Mouse (Mus musculus): ENCODE measurements around the gene Sgip1. TPM values are rescaled to one million over a fixed set of nuclear protein-coding genes. Genes with fewer than 3 reads are reported as not detected.

The Sgip1 gene
- 7.3 and 7.9 TPM in 2 replicates for polyA plus RNA-seq (2015; fragmentation: Nextera tagmentation; extraction: Ambion mirVana)

DNA sequence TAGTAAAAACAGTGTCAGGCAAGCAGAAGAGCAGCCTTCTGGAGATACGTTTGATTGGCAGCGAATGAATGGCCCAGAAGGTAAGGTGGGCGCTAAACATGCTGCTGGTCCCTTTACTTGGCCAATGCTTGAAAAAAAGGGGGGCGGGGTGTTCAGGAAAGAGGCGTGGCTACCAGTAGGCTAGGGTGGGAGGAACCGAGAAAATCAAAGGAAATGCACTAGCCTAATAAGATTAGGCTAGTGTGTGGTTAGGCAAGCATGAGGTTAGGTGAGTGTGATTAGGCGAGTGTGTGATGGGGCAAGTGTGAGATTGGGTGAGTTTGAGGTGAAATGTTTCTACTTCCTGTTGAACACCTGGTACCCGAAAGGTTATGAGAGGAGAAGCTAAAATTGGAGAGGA is at the start of gene Sgip1:
Gene Sgip1, plus strand, starts transcription at position 11 of the 400 bp plus-strand sequence.
- Histone ChIP-seq H3K9me3 (replicated peaks) (no peaks in the 10 kb centered on the region), H3K4me1 (no peaks in the 10 kb centered on the region), H3K36me3 (no peaks in the 10 kb centered on the region), H3K4me3 (replicated peaks) (no peak within 1 kb of the TSS), H3K27ac (replicated peaks) (no peak within 1 kb of the TSS), H3K27me3 (no peaks in the 10 kb centered on the region), H3K9ac (no peak within 1 kb of the TSS), H3K4me2 (replicated peaks) (no peak within 1 kb of the TSS)
- WGBS = 61% methylated on average over 8 of the region's 8 CpGs
- ATAC-seq (ENCODE audit: insufficient number of reproducible peaks, low FRiP score, low TSS enrichment, low read depth) = no peak

DNA sequence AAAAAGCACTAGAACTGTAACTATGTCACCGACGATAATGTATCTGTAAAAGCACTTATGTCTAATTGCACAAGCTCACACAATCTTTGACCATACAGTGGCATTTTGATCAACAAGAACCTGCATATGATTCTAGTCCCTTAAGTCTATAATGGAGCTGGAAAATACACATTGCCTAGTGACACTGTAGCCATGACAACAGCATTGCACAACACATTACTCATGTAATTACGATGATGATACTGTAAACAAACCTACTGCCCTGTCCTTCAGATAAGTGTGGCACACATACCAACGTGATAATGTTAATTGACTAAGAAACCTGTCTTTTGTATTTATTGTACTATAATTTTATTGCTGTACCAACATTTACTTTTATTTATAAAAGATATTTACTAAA is 49.7 kb upstream of the Sgip1 start:
- no peak for ATAC-seq (ENCODE audit: insufficient number of reproducible peaks, low FRiP score, low TSS enrichment, low read depth)
- Histone ChIP-seq H3K9ac (no peak overlapping the region), H3K4me2 (replicated peaks) (no peak overlapping the region), H3K36me3 (no peaks in the 10 kb centered on the region), H3K27ac (replicated peaks) (no peak overlapping the region), H3K27me3 (no peaks in the 10 kb centered on the region), H3K4me1 (no peaks in the 10 kb centered on the region), H3K4me3 (replicated peaks) (no peak overlapping the region), H3K9me3 (replicated peaks) (no peaks in the 10 kb centered on the region)
- WGBS = 65% methylated on average over 4 of the region's 4 CpGs

DNA sequence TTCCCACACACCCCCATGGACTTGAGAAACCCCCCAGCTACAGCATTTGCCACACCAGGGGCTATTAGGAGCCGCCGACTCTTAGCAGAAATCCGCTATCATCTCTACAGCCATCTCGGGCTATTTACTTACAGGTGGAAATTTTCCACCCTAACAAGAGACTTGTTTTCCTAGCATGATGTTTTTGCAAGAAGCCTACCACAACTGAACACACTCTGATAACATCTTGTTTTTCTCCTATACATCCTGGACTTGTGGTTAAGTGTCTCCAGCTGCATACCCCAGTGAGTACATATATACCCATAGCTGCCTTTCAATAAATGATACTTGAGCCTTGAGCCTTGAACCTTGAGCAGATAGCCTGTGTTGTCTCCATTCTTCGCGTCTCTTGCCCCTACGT is 43.1 kb upstream of the Sgip1 start:
- WGBS = 95% methylated on average over 7 of the region's 7 CpGs
- Histone ChIP-seq H3K9ac (no peak overlapping the region), H3K27ac (replicated peaks) (no peak overlapping the region), H3K4me3 (replicated peaks) (no peak overlapping the region), H3K4me2 (replicated peaks) (no peak overlapping the region), H3K27me3 (no peaks in the 10 kb centered on the region), H3K9me3 (replicated peaks) (no peaks in the 10 kb centered on the region), H3K4me1 (no peaks in the 10 kb centered on the region), H3K36me3 (no peaks in the 10 kb centered on the region)
- ATAC-seq (ENCODE audit: insufficient number of reproducible peaks, low FRiP score, low TSS enrichment, low read depth) = no peak

DNA sequence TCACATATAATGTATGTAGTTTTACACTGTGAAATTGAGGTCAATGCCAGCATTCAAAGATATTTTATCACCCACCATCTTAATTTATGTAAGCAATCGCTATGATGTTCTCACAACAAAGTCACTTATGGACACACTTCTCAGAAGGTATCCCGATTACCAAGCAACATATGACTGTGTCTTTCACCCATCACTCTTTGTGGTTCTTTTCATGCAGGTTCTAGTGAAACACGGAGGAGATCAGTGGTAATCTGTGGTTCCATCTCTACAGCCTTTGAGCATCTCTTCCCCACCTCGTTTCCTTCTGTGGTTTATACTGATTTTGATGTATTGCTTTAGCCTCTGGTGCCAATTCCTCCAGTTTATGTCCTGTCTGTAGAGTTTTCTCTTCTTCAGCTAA is 29.4 kb upstream of the Sgip1 start:
- Histone ChIP-seq H3K36me3 (no peaks in the 10 kb centered on the region), H3K4me3 (replicated peaks) (no peak overlapping the region), H3K27ac (replicated peaks) (no peak overlapping the region), H3K9ac (no peak overlapping the region), H3K4me1 (no peaks in the 10 kb centered on the region), H3K9me3 (replicated peaks) (no peaks in the 10 kb centered on the region), H3K27me3 (no peaks in the 10 kb centered on the region), H3K4me2 (replicated peaks) (no peak overlapping the region)
- ATAC-seq (ENCODE audit: insufficient number of reproducible peaks, low FRiP score, low TSS enrichment, low read depth) = no peak
- 80% methylated on average over 4 of the region's 4 CpGs for WGBS

DNA sequence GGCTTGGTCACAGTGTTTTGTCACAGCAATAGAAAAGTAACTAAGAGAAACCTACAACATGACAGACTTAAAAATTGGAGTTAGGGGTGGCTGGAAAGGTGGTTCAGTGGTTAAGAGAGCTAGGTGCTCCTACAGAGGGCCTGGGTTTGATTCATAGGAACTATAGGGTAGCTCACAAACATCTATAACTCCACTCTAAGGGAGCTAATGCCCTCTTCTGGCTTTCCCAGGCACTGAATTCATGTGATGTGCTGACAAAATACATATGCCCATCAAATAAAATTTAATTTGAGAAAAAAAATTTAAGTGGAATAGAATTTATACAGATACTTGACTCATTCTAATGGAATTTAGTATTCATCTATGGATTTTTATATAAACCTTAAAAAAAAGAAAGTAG is 25.6 kb upstream of the Sgip1 start:
- no peak overlapping the region for H3K4me2 ChIP-seq (replicated peaks)
- no peak overlapping the region for H3K9ac ChIP-seq
- ATAC-seq (ENCODE audit: insufficient number of reproducible peaks, low FRiP score, low TSS enrichment, low read depth) = no peak

DNA sequence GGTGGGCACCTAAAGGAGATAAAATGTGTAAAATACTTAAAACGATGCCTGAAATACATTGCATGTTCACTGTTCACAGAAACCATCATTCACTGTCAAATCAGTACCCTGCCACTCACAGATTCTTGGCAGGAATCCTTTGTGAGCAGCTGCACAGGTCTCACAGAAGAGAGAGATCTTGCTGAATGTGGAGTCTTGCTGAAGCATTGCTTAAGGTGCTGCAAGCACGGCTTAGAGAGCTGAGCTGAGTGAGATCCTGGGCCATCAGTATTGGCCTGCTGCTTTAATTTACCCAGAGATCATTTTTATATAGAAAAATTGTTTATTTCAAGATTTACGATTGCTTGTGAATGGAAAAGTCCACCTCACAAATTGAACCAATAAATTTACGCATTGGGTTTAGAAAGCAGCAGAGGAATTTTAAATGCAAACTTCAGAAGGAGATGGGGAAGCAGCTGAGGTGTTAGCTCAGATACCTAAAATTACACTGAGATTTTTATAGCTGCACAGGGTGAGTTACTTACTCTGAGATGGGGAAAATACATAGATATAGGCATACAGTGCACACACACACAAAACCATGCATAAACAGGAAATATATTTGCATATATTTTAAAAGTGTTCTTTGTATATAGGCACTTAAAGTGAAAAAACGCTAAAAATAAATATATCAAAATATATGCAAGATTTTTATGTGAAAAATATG is 23.8 kb upstream of the Sgip1 start:
- H3K9ac ChIP-seq = no peak overlapping the region

More for the DNA sequence above, 25.6 kb upstream of the Sgip1 start:
- Histone ChIP-seq H3K27ac (replicated peaks) (no peak overlapping the region), H3K36me3 (no peaks in the 10 kb centered on the region), H3K9me3 (replicated peaks) (no peaks in the 10 kb centered on the region), H3K27me3 (no peaks in the 10 kb centered on the region), H3K4me3 (replicated peaks) (no peak overlapping the region), H3K4me1 (no peaks in the 10 kb centered on the region)

DNA sequence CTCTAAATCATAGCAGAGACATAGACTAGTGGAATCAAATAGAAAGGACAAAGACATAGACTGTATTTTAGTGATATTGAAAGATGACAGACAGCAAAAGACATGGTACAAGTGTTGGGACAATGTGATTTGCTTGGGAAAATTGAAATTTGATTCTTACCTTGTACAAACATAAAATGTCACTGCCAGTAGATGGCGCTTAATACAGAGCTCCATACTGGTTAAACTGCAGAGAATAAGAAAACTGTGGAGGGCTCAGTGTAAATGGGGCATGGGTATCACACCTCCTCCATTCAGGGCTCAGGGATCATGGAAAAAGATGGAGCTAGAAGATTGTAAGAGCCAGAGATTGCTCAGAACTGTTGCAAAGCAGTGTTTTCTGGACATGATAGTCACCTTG is 21.6 kb upstream of the Sgip1 start:
- Histone ChIP-seq H3K4me1 (no peaks in the 10 kb centered on the region), H3K4me2 (replicated peaks) (no peak overlapping the region), H3K27ac (replicated peaks) (no peak overlapping the region), H3K9ac (no peak overlapping the region), H3K36me3 (no peaks in the 10 kb centered on the region), H3K4me3 (replicated peaks) (no peak overlapping the region), H3K9me3 (replicated peaks) (no peaks in the 10 kb centered on the region), H3K27me3 (no peaks in the 10 kb centered on the region)
- no peak for ATAC-seq (ENCODE audit: insufficient number of reproducible peaks, low FRiP score, low TSS enrichment, low read depth)
- WGBS = 11% methylated on average over 1 of the region's 1 CpGs

More for the DNA sequence above, 23.8 kb upstream of the Sgip1 start:
- Histone ChIP-seq H3K4me3 (replicated peaks) (no peak overlapping the region), H3K9me3 (replicated peaks) (no peaks in the 10 kb centered on the region), H3K27me3 (no peaks in the 10 kb centered on the region), H3K4me2 (replicated peaks) (no peak overlapping the region), H3K27ac (replicated peaks) (no peak overlapping the region), H3K4me1 (no peaks in the 10 kb centered on the region), H3K36me3 (no peaks in the 10 kb centered on the region)
- WGBS = 76% methylated on average over 5 of the region's 5 CpGs
- ATAC-seq (ENCODE audit: insufficient number of reproducible peaks, low FRiP score, low TSS enrichment, low read depth) = no peak

DNA sequence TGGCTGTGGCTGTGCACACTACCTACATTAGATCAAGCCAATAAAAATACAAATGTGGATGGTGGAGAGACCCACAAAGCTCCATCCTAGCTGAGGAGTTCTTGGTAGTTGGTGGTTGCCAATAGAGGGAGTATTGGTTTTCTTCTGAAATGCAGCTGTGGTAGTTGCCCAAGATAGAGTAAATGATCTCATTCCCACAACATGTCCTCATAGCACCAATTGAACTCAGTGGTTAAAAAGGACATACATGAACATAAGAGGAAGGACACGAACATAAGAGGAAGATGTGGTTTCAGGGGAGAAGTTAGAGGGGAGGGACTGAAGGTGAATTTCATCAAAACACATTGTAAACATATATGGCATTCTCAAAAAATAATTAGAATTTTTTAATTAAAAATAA is 21.1 kb upstream of the Sgip1 start:
- ATAC-seq (ENCODE audit: insufficient number of reproducible peaks, low FRiP score, low TSS enrichment, low read depth) = no peak
- no peaks in the 10 kb centered on the region for H3K27me3 ChIP-seq
- no peak overlapping the region for H3K9ac ChIP-seq
- no peaks in the 10 kb centered on the region for H3K36me3 ChIP-seq
- no peaks in the 10 kb centered on the region for H3K9me3 ChIP-seq (replicated peaks)
- no peak overlapping the region for H3K4me2 ChIP-seq (replicated peaks)
- H3K4me1 ChIP-seq = no peaks in the 10 kb centered on the region
- H3K4me3 ChIP-seq (replicated peaks) = no peak overlapping the region
- 66% methylated on average over 1 of the region's 1 CpGs for WGBS
- no peak overlapping the region for H3K27ac ChIP-seq (replicated peaks)

DNA sequence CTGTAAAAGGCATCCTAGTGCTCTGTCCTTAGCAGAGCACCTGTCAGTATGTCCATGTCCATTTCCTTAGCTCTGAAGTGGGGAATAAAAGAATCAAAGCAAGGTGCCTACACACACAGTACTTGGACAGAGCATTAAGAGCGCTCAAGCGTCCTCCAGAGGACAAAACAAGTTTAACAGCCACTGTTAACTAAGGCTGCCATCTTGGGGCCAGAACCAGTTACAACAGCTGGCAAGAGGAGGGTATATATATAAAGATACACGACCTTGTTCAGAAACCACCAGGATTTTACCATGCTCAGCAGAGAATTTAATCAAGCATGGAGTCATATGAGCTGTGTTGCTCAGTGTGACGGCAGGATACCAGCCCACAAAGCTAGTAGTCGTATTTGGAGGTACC is 16.7 kb upstream of the Sgip1 start:
- no peaks in the 10 kb centered on the region for H3K4me1 ChIP-seq
- no peak overlapping the region for H3K9ac ChIP-seq
- H3K27me3 ChIP-seq = no peaks in the 10 kb centered on the region
- no peaks in the 10 kb centered on the region for H3K9me3 ChIP-seq (replicated peaks)
- H3K4me3 ChIP-seq (replicated peaks) = no peak overlapping the region
- no peak overlapping the region for H3K4me2 ChIP-seq (replicated peaks)
- no peak for ATAC-seq (ENCODE audit: insufficient number of reproducible peaks, low FRiP score, low TSS enrichment, low read depth)
- H3K27ac ChIP-seq (replicated peaks) = no peak overlapping the region
- 70% methylated on average over 5 of the region's 5 CpGs for WGBS
- no peaks in the 10 kb centered on the region for H3K36me3 ChIP-seq

DNA sequence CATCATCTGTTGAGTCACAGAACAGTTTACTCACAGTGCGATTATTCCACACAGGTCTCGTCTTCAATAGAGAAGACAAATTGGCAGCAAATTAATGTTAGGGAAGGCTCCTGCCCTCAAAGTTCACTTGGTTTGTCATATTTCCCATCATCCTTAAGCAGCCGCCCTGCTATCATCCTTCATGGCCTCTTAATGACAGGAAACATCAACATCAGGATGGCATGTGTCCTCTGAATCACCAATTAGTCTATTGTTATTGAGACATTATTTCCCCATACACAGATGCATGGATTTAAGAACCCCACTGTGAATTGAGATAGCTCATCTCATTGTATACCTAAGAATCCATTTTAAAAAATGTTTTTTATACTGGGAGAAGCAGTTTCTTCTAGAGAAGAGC is 10.1 kb upstream of the Sgip1 start:
- Histone ChIP-seq H3K27ac (replicated peaks) (no peak overlapping the region), H3K27me3 (no peaks in the 10 kb centered on the region), H3K36me3 (no peaks in the 10 kb centered on the region), H3K9ac (no peak overlapping the region), H3K9me3 (replicated peaks) (no peaks in the 10 kb centered on the region), H3K4me2 (replicated peaks) (no peak overlapping the region), H3K4me3 (replicated peaks) (no peak overlapping the region), H3K4me1 (no peaks in the 10 kb centered on the region)
- ATAC-seq (ENCODE audit: insufficient number of reproducible peaks, low FRiP score, low TSS enrichment, low read depth) = no peak
- WGBS = 83% methylated on average over 3 of the region's 3 CpGs

DNA sequence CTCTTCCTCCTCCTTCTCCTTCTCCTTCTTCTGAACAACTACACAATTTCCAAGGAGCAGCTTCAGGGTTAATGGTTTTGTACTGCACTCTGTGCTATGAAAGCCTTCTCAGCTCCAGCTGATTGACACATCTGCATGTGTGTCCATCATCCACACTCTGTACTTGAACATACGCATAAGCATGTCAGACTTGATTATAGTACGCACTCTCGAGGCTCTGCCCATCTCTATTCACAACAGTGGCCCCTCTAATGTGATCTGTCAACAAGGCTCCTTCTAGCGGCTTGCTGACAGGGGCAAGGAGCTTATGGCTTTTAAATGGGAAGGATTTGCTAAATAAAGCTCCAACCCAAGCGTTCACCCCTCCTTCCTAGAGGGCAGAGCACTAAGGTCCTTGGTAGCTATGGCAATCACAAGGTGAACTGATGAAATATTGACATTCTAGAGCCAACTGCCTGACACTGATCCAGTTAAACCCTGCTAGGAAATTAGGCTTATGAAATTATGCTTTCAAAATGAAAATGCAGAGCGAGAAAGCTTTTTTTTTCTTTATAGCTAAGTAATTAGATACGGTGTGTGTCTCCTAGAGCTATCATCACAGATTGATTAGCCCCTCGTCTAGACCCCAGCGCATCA is 7.0 kb upstream of the Sgip1 start:
- WGBS = 61% methylated on average over 9 of the region's 9 CpGs

More for the DNA sequence above, 7.0 kb upstream of the Sgip1 start:
- no peak overlapping the region for H3K9ac ChIP-seq
- ATAC-seq (ENCODE audit: insufficient number of reproducible peaks, low FRiP score, low TSS enrichment, low read depth) = no peak
- H3K36me3 ChIP-seq = no peaks in the 10 kb centered on the region
- no peak overlapping the region for H3K27ac ChIP-seq (replicated peaks)
- H3K9me3 ChIP-seq (replicated peaks) = no peaks in the 10 kb centered on the region
- H3K4me1 ChIP-seq = no peaks in the 10 kb centered on the region
- no peaks in the 10 kb centered on the region for H3K27me3 ChIP-seq
- H3K4me3 ChIP-seq (replicated peaks) = no peak overlapping the region
- H3K4me2 ChIP-seq (replicated peaks) = no peak overlapping the region
